Mouse (Mus musculus) neutrophil, adult 5-6 weeks (primary cell): ENCODE data around the gene Rab19. TPM values are rescaled to one million over a fixed set of nuclear protein-coding genes. Genes with fewer than 3 reads are reported as not detected.
"Not testable (repeated sequence)": the region's sequence is repeated elsewhere in the genome, so short reads cannot be mapped to it uniquely, and the experiment has no call there.

Experiments
- ATAC-seq: fragments of 151-379, 151-347 bp; 2 replicates; pipeline ENCODE4 v1.8.0; 2017; ENCODE audit warnings: mild to moderate bottlenecking, moderate TSS enrichment; ENCODE audit not compliant: insufficient number of reproducible peaks, poor library complexity, low FRiP score, severe bottlenecking; ENCODE audit errors: extremely low read depth
- total RNA-seq: library from RNA; stranded (forward); fragments of 200-1000 nt; gene quantifications from 2 replicates; pipeline ENCODE4 v1.2.3, GENCODE M21; 2017

Rab19 gene
- 9.5 and 15.6 TPM in 2 replicates for total RNA-seq

DNA sequence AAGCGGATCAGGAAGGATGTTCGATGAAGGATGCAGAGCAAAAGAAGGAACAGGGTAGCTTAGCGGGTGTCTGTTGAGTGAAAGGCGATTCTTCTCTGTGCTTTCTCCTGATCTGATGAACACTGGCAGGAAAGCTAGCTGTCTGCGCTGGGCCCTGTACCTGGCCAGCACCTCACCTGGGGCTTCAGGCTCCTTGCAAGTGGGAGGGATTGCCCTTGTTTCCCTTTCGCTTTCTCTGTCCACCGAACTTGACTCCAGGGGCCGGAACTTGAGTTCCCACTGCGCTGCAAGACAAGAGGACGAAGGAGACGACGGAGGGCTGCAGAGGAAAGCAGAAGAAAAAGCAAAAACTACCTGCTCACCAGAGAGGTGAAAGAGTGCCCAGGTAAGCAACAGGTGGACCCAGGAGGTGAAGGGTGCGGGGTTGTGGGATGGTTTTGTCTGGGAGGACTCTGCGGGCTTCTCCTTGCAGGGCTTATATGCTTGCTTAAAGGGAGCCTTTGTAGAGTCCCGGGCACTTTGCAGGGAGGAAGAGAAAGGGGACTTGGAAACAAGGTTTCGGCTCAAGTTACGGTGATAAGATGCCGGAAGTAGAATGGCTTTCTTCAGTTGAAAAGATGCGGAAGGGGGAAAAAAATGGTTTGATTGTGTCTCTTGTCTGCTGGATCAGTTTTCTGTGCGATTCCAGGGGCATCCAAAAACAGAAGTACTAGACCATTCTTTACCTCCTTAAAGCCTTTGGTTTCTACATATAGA is at the start of gene Rab19:
Rab19 (plus strand) TSS at position 51 of the 756 bp plus-strand sequence.
- no peak for ATAC-seq

DNA sequence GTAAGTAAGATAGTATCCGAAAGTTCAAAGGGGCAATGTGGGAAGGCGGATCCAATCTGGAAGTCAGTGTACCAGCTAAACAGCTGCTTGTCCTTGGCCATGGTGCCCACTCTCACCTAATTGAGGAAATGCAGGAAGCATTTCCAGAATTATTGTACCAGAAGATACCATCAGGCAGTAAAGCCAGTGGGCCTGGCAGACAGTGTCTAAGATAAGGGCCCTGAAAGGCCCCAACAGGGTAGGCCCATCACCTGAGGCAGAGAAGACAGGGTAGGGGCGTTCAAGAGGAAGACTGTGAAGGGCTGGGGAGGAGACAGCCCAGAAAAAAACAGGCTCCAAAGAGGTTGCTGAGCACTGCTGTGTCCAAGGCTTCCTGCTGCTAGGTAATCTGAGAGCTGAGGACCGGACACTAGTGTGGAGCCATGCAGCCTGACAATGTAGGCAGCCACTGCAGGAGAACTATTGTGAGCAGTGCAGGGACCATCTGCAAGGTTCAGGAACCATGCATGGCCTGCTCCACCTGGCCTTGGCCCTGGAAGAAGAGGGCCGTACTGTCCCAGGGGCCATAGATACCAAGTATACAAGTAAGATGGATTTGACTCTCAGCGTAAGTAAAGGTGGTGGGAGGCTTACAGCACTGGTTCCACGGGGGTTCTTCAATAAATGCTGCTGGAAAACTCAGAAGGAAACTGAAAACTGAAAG is 48.8 kb upstream of the Rab19 start:
- no peak for ATAC-seq

GRCm38 (mm10) chr6:39334224-39334623 is 46.8 kb upstream of the Rab19 start:
- ATAC-seq = peak; percentile 95

GRCm38 (mm10) chr6:39334873-39335272 is 46.1 kb upstream of the Rab19 start:
- ATAC-seq = no peak

DNA sequence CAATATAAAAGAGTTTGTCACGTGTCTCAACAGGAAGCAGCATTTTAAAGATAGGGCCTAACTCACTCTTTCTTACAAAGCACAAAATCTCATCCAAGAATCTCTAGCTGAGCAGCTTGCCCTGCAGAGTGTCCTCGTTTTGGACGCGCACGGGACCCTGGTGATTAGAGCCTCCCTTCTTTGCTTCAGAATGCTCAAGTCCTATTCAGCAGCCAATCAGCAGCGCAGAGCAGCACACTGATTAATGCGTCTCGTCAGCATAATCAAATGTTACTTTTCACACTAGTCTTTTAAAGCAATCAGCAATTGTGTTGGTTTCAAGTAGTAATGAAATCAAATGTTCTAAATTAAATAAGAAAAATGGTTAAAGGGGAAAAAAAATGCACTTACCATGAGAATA is 42.6 kb upstream of the Rab19 start:
- ATAC-seq = no peak

GRCm38 (mm10) chr6:39341798-39342197 is 39.2 kb upstream of the Rab19 start:
- ATAC-seq = no peak

- peak; percentile 81 for ATAC-seq
Observed at GRCm38 (mm10) chr6:39344020-39344419, 37.0 kb upstream of the Rab19 start.

GRCm38 (mm10) chr6:39345430-39345829 is 35.5 kb upstream of the Rab19 start:
- no peak for ATAC-seq

DNA sequence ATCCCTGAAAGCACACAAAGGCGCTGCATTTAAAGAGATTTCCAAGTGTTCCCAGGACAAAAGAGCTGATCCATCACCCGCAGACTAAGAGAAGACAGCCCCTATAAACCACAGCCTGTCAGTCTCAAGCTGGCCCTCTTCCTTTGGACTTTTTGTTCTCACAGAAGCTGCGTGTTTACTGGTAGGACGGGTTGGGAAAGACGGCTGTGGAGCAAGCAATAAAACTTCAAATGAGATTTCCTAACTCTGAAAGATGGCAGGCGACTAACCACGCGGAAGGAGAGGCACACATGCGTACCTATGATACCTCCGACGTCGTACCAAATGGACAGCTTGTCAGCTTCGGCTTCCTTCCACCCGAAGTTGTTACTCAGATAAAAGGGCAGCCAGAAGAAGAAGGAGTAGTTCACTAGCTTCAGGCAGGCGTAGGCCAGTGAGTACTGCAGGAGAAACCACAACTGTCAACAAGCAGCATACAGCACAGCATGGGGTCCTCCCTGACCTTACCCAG is 33.9 kb upstream of the Rab19 start:
- no peak for ATAC-seq

DNA sequence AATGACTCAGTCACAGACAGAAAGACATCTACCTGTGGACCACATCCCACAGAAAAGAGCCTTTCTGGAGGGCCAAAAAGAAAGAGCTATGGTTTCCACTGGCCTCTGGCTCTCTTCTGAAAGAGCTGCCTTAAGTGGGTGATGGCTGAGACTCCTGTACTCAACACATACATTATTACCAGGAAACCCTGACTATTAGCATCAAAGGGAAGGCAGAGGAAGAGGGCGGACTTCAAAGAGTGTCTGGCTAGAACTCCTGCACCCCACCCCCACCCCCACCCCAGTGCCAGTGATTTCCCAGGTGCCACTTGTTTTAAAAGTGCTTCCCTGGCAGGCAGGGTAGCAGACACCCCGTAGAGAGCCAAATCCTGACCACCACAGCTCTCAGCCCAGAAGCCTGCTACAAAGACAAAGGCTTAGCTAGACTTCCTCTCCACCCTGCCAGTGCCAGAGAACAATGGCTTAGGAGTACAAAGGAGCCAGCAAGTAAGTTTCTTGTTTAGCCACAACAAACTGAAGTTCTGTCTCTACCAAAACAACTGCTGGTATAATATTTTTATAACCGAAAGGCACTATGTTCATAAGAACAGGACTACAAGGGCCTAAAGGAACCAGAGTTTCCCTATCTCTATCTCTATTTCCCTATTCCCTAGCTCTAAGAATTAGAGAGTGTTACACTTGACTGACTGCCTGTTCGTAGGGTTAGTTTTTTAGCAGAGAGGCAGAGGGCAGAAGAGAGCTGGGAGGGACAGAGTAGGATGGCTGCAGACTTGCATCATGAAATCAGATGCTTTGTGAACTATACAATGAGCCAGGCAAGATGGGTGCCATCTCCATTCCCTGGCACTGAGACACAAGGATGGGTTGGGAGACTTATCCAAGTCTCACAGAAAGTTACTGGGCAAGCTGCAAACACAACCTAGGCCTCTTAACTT is 32.8 kb upstream of the Rab19 start:
- ATAC-seq = no peak

DNA sequence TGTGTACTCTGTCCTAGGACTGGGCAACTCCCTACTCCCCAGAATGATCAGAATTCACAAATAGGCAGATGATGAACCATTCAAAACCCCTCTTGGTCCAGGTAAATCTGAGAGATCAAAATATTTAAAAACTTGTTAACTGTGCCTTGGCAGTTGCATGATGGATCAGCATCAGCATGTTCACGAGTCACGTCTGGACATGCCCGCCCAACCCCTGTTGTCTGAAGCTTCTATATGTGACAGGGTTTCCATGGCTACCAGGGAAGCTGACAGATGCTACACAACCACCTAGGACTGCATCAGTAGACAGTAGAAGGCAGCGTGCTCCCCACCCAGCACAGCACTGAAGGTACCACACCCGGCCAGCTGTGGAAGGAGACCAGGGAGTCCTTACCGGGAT is 32.0 kb upstream of the Rab19 start:
- no peak for ATAC-seq

- ATAC-seq = not testable (repeated sequence)
Observed at GRCm38 (mm10) chr6:39359207-39359606, 21.8 kb upstream of the Rab19 start.

DNA sequence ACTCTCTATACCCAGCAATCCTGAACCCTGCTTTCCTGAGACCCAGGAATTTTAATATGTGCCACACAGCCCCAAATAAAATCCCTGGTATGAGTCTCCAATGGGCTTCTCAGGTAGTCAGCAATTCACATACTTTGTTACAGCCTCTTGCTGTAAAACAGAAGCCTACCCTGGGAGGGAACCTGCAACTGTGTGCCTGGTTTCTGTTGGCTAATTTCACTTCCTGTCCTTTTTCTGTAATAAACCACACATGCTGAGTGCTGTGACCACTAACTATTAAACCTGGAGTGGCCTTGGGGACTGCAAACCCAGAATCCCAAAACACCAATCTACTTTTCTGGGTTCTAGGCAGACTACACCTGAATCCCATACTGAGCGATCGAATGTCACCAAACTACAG is 18.3 kb upstream of the Rab19 start:
- no peak for ATAC-seq

GRCm38 (mm10) chr6:39369631-39370030 is 11.3 kb upstream of the Rab19 start:
- ATAC-seq = no peak

DNA sequence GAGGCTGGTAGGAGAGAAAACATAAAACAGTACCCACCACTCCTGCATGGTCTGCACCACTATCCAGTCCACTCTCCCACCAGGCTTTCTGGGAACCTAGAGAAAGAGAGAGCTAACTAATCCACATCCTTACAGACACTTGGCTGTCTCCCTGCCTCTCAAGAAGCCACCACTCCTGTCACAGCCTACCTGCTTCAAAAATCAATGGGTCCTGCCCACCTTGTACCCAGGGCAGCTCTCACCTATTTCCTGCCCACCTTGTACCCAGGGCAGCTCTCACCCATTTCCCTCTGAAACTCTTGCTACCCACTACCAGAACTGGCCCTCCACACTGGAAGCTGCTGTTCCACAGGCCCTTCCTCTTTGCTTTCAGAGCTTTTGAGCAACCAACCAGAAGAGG is 8.9 kb upstream of the Rab19 start:
- ATAC-seq = no peak

- ATAC-seq = peak; percentile 51
Observed at GRCm38 (mm10) chr6:39372727-39373126, 8.2 kb upstream of the Rab19 start.

DNA sequence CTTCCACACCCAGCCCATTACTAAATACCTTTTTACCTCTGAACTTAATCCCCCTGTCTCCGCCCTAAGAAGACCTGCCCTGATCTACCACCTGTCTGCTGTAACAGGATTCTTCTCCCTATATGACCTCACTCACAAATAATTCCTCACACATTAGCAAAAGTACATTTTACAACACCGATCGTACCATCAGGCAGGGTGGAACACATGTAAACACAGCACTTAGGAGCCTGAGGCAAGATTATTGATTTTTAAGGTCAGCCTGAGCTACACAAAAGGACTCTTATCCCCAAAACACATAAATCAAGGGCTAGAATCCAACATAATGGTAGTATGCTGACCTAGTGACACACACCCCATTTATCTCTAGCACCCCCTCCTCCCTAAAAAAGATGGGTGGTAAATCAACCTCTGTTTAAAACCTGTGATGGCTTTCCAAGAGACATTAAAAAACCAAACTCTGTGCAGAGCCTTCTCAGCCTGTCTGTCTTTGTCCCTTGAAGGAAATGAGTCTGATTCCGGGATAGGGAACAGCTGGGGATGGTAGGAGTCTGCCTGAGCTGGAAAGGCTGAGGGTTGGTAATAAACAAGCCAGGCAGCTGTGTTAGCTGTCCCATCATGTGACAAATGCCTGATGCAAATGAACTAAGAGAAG is 7.5 kb upstream of the Rab19 start:
- no peak for ATAC-seq

DNA sequence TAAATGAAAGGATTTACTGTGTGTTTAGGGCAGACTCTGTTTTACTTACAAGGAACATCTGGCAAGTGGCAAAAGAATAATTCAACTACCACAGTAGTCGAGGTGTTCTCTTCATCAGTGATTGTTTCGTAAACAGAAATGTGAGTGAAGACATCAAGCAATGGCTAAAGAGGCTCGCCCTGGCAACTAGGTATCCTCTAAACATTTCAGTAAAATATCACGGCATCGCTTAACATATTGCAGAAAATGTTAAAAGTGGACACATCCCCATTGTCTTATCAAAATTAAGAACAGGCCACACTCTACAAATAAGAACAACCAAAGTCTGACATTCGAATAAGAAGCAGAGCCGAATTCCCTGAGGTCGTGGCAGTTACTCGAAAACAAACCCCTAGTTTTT is 4.2 kb upstream of the Rab19 start:
- no peak for ATAC-seq

GRCm38 (mm10) chr6:39377311-39377827 is 3.6 kb upstream of the Rab19 start, which contains the start of gene Slc37a3:
Gene Slc37a3 (minus strand): TSS chr6:39377675.
- peak; percentile 61 for ATAC-seq
